Mouse (Mus musculus) megakaryocyte-erythroid progenitor cell, adult 5-6 weeks (primary cell): ENCODE results near the gene Kctd5. TPM values are rescaled to one million over a fixed set of nuclear protein-coding genes. Genes with fewer than 3 reads are reported as not detected.
A peak's percentile ranks its signal among the peaks of the same experiment; 100 is the strongest.

Experiments used
- ATAC-seq: replicated peaks from 2 replicates; pipeline ENCODE4 v1.8.0; 2016; ENCODE audit warnings: mild to moderate bottlenecking, inconsistent platforms; ENCODE audit not compliant: severe bottlenecking, poor library complexity, low FRiP score, low TSS enrichment
- total RNA-seq, 2 experiments: library from RNA; stranded (forward) in 1 of 2; stranded (reverse) in 1 of 2; fragments of 200-1000, 215-1000 nt in 1 of 2; fragments of >200 nt in 1 of 2; fragmentation: Nextera tagmentation in 1 of 2; gene quantifications; 2 replicates each; pipeline ENCODE4 v1.2.3; 2014 to 2017

Kctd5 gene
- total RNA-seq, 2 experiments from 2014 or later, result 17.1 to 21.9 TPM

GRCm38 (mm10) chr17:24045608-24046007 lies 27.7 kb downstream of the Kctd5 start:
- ATAC-seq, result no peak

- ATAC-seq, result no peak
These were observed 28.8 kb downstream of the Kctd5 start for GRCm38 (mm10) chr17:24044482-24044881.

- ATAC-seq, result no peak
These were observed 35.4 kb downstream of the Kctd5 start, which contains the start of gene Prss27 for GRCm38 (mm10) chr17:24037844-24038243. TSS of gene Prss27 (plus strand) at chr17:24038144.

GRCm38 (mm10) chr17:24037360-24037759 lies 35.9 kb downstream of the Kctd5 start:
- no peak for ATAC-seq

GRCm38 (mm10) chr17:24036954-24037353 lies 36.3 kb downstream of the Kctd5 start:
- ATAC-seq, result no peak

GRCm38 (mm10) chr17:24035087-24035486 lies 38.2 kb downstream of the Kctd5 start:
- no peak for ATAC-seq

- no peak for ATAC-seq
These were observed 42.7 kb downstream of the Kctd5 start for GRCm38 (mm10) chr17:24030551-24030950.

GRCm38 (mm10) chr17:24029477-24029876 lies 43.8 kb downstream of the Kctd5 start:
- no peak for ATAC-seq

GRCm38 (mm10) chr17:24021375-24022199 lies 51.7 kb downstream of the Kctd5 start:
- ATAC-seq, result peak; percentile 89

GRCm38 (mm10) chr17:24020696-24021095 lies 52.6 kb downstream of the Kctd5 start:
- no peak for ATAC-seq

GRCm38 (mm10) chr17:24015727-24016126 lies 57.6 kb downstream of the Kctd5 start:
- ATAC-seq, result peak; percentile 57

GRCm38 (mm10) chr17:24014433-24014965 lies 58.8 kb downstream of the Kctd5 start:
- ATAC-seq, result no peak

- peak; percentile 37; the same call in 1 of the 2 replicates for ATAC-seq
These were observed 60.4 kb downstream of the Kctd5 start for GRCm38 (mm10) chr17:24012921-24013320.

- ATAC-seq, result no peak
These were observed 63.7 kb downstream of the Kctd5 start for GRCm38 (mm10) chr17:24009617-24010016.

- ATAC-seq, result no peak
These were observed 65.2 kb downstream of the Kctd5 start for GRCm38 (mm10) chr17:24008105-24008504.

GRCm38 (mm10) chr17:24007391-24007790 lies 65.9 kb downstream of the Kctd5 start:
- ATAC-seq, result no peak

GRCm38 (mm10) chr17:24006930-24007329 lies 66.4 kb downstream of the Kctd5 start:
- ATAC-seq, result no peak

- no peak for ATAC-seq
These were observed 68.2 kb downstream of the Kctd5 start for GRCm38 (mm10) chr17:24005049-24005448.

GRCm38 (mm10) chr17:24004071-24004665 lies 69.1 kb downstream of the Kctd5 start:
- no peak for ATAC-seq

- ATAC-seq, result peak; percentile 83
These were observed 72.9 kb downstream of the Kctd5 start for GRCm38 (mm10) chr17:24000404-24000803.

GRCm38 (mm10) chr17:23998383-23998782 lies 74.9 kb downstream of the Kctd5 start:
- no peak for ATAC-seq
